Comparison of ENCODE assay signal across 8 mouse cellular contexts in genomic region chr10:81405588-81406201, GRCm38 (mm10). TPM values are rescaled to one million over a fixed set of nuclear protein-coding genes. Genes with fewer than 3 reads are reported as not detected.
DNase-seq lines count a peak whose midpoint lies in the region; ATAC-seq and TF ChIP-seq lines count a peak whose summit lies in the region.
"Had no signal": no experiment of that assay in that cellular context is flagged by ENCODE, and none has a peak within 500 bp of the region (broad histone marks: within the 10 kb centered on the region; RNA-seq: fewer than 3 reads in every experiment).

No protein-coding gene starts in this region.

- TF ChIP-seq CTCF in G1E (IDR thresholded peaks at IDR 0.05; ENCODE audit: low read depth, low read length) = peak; percentile 73

- peak; percentile 56 to 78 for DNase-seq in left cerebral cortex, postnatal 14 days (ENCODE audit: low spot score in 2 of 2)
- DNase-seq in left cerebral cortex, postnatal 36 days (ENCODE audit: low spot score in 2 of 2) = no peak
- DNase-seq in G1E (ENCODE audit: low spot score) = no peak
- DNase-seq in c-Kit-positive CD71-positive TER-119-positive erythroid progenitor cells, embryonic 14.5 days (ENCODE audit: low spot score) = peak; percentile 60
- DNase-seq in induced T-regulatory cell, adult 2 months (ENCODE audit: low read depth) = peak; percentile 88
- peak; percentile 71 to 80 for DNase-seq in natural killer cell, adult 2 months (ENCODE audit: low spot score in 2 of 2)
- no peak for DNase-seq in yolk sac, embryonic 10.5 days (ENCODE audit: low spot score)

- intact Hi-C loops in left cerebral cortex, postnatal 14 days (cut with DNase I) = no loop called here
- intact Hi-C loops in left cerebral cortex, postnatal 36 days (cut with DNase I) = no loop called here

- no peak for ATAC-seq in G1E (ENCODE audit: extremely low read depth, insufficient number of reproducible peaks, low FRiP score, poor library complexity, severe bottlenecking)

- peaks cover 90% of the 10 kb centered on the region for H3K4me1 ChIP-seq in G1E (ENCODE audit: insufficient read depth, low read depth, low read length)

- H3K4me3 ChIP-seq in G1E (ENCODE audit: low read depth, low read length) = no peak overlapping the region
- H3K4me3 ChIP-seq: midbrain, embryonic 12.5 days had no signal

- H3K9me3 ChIP-seq in G1E (replicated peaks) = no peaks in the 10 kb centered on the region
- H3K9me3 ChIP-seq: midbrain, embryonic 12.5 days had no signal

- peaks cover 38% of the 10 kb centered on the region; the same call in 1 of the 2 replicates for H3K27me3 ChIP-seq in G1E (ENCODE audit: insufficient read depth, low read length)

- H3K36me3 ChIP-seq in G1E (replicated peaks) = peaks cover 33% of the 10 kb centered on the region

RNA-seq across cellular contexts. Expression of gene Smim24, which starts 12.8 kb away (rescaled TPM):
- total RNA-seq in left cerebral cortex, postnatal 14 days (2021) = 1 to 10 TPM; 1.8 to 1.9 TPM
- under 1 TPM; 0.77 to 0.94 TPM for total RNA-seq in left cerebral cortex, postnatal 36 days (2021)
- 6.5 and 13.8 TPM in 2 replicates for total RNA-seq in G1E (2014; fragmentation: Nextera tagmentation)
- 1.9 and 3.5 TPM in 2 replicates for total RNA-seq in G1E (2017)
- 1.6 and 1.8 TPM in 2 replicates for polyA plus RNA-seq in G1E (2012)

RNA-seq across cellular contexts. Expression of gene Gm48552, which starts 16.9 kb away (rescaled TPM):
- 1 to 10 TPM; 2.8 to 4.7 TPM for total RNA-seq in left cerebral cortex, postnatal 14 days (2021)
- total RNA-seq in left cerebral cortex, postnatal 36 days (2021) = 1 to 10 TPM; 1.9 to 4.9 TPM
- total RNA-seq in G1E (2014; fragmentation: Nextera tagmentation) (1.2 and 3.1 TPM in 2 replicates), G1E (2017) (0.38 and 0.93 TPM in 2 replicates)
- polyA plus RNA-seq in G1E (2012) = 7.2 and 7.4 TPM in 2 replicates

RNA-seq across cellular contexts. Expression of gene Gm48551, which starts 21.4 kb away (rescaled TPM):
- 1 to 10 TPM; 2.4 to 3.2 TPM for total RNA-seq in left cerebral cortex, postnatal 14 days (2021)
- 1 to 10 TPM; 2.5 to 4.3 TPM for total RNA-seq in left cerebral cortex, postnatal 36 days (2021)
- total RNA-seq in G1E (2014; fragmentation: Nextera tagmentation) = 1.1 TPM in 1 of 2 replicates, not detected in the other
- 2.6 and 4.1 TPM in 2 replicates for total RNA-seq in G1E (2017)
- 0.72 and 1.3 TPM in 2 replicates for polyA plus RNA-seq in G1E (2012)

RNA-seq across cellular contexts. Expression of gene Dohh, which starts 21.5 kb away (rescaled TPM):
- total RNA-seq in left cerebral cortex, postnatal 14 days (2021) = 10 to 100 TPM; 82.4 to 88.6 TPM
- total RNA-seq in left cerebral cortex, postnatal 36 days (2021) = 100 to 1,000 TPM in 1 of 2 experiments, 10 to 100 TPM in 1; 80.0 to 103 TPM
- total RNA-seq in G1E (2014; fragmentation: Nextera tagmentation) = 9.6 and 11.9 TPM in 2 replicates
- 60.4 and 69.7 TPM in 2 replicates for total RNA-seq in G1E (2017)
- polyA plus RNA-seq in G1E (2012) = 186 and 220 TPM in 2 replicates

RNA-seq across cellular contexts. Expression of gene Fzr1, which starts 27.4 kb away (rescaled TPM):
- 10 to 100 TPM; 74.8 to 80.3 TPM for total RNA-seq in left cerebral cortex, postnatal 14 days (2021)
- total RNA-seq in left cerebral cortex, postnatal 36 days (2021) = 10 to 100 TPM; 67.8 to 72.2 TPM
- total RNA-seq in G1E (2014; fragmentation: Nextera tagmentation) (29.7 and 65.2 TPM in 2 replicates), G1E (2017) (15.8 and 22.8 TPM in 2 replicates)
- polyA plus RNA-seq in G1E (2012) = 88.9 and 96.2 TPM in 2 replicates

Comparison
In these comparisons a context has a peak if more than half of its experiments do, and no peak if none do; other contexts are left out.
1. DNase-seq: peak in left cerebral cortex, postnatal 14 days (2 of 2), c-Kit-positive CD71-positive TER-119-positive erythroid progenitor cells, embryonic 14.5 days (single experiment), induced T-regulatory cell, adult 2 months (single experiment) and natural killer cell, adult 2 months (2 of 2); none in left cerebral cortex, postnatal 36 days (0 of 2), G1E (single experiment) and yolk sac, embryonic 10.5 days (single experiment).